Mouse (Mus musculus): ENCODE data around the gene Arhgap11a.

GRCm38 (mm10) chr2:113798605-113799004 lies 49.9 kb downstream of the Arhgap11a start:
- TF ChIP-seq CTCF (IDR thresholded peaks at IDR 0.05; ENCODE audit: extremely low read depth, insufficient read depth, low read length) = no peak
- no peak for TF ChIP-seq POLR2A (IDR thresholded peaks at IDR 0.05; ENCODE audit: extremely low read depth, insufficient read depth, low read length)
